Mouse (Mus musculus): ENCODE results near the gene Gm12166. TPM values are rescaled to one million over a fixed set of nuclear protein-coding genes. Genes with fewer than 3 reads are reported as not detected.

The Gm12166 gene
- polyA plus RNA-seq, 1 experiment from 2014 or later: 3.9 TPM

DNA sequence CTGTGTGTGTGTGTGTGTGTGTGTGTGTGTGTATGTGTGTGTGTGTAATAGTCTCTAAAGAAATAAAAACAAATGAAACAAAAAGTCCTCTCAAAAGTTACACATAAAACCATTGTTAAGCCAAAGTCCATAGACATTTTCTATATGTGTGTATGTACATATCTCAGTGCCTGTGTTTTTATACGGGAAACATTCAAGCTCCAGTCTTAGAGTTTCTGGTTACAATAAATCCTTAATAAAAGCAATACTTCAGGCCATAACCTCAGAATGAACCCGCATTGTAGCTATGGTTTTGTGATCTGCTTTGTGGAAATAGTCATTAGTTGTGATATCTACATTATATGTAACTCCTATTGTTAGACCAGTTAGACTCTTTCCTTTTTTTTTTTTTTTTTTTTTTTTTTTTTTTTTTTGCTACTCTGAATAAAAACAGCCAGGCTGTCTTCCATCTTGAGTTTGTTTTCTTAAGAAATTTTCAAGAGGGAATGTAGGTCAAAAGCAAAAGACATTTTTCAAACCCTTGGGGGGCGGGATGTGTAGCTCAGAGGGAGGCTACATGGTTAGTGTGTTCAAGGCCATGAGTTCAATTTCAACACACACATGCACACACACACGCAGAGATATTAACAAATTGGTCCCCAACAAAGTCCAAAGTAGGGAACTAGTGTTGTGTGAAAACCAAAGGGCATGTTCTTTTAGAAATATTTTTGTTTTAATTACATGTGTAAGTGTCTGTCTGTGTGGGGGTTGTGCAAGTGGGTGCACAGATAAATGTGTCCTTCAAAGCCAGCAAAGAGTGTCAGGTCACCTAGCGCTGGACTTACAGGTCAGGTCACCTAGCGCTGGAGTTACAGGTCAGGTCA is 23.9 kb downstream of the Gm12166 start:
- no peaks in the 10 kb centered on the region for H3K27me3 ChIP-seq
- ATAC-seq (ENCODE audit: insufficient number of reproducible peaks, low FRiP score, low TSS enrichment, low read depth): no peak
- 70% methylated on average over 6 of the region's 6 CpGs for WGBS
- no peak overlapping the region for H3K4me2 ChIP-seq (replicated peaks)
- no peak overlapping the region for H3K27ac ChIP-seq (replicated peaks)
- no peaks in the 10 kb centered on the region for H3K9me3 ChIP-seq (replicated peaks)
- no peak overlapping the region for H3K4me3 ChIP-seq (replicated peaks)
- 0 out of 2 replicates have a peak, but pooled peaks cover 11% of the 10 kb centered on the region for H3K4me1 ChIP-seq
- H3K9ac ChIP-seq: no peak overlapping the region
- H3K36me3 ChIP-seq: no peaks in the 10 kb centered on the region

DNA sequence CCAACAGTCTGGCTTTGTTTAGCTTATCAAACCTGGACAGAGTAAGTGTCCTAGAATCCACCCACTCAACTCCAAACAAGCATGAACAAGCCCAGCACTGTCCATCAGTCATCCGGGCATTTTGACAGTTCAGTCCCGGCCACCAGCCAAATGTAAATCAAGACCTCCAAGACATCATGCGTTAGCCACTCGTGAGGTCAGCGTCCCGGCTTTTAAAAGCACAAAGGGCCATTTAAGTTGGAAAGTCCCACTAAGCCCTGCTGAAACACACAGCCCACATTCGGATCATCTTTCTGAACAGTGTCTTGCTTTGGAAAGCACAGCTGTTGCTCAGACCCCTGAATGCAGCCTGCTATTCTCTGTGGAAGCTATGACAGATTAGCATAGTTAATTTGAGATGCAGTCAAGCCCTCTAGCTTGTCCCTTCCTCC is 26.1 kb downstream of the Gm12166 start:
- 0 out of 2 replicates have a peak, but pooled peaks cover 11% of the 10 kb centered on the region for H3K4me1 ChIP-seq
- no peaks in the 10 kb centered on the region for H3K9me3 ChIP-seq (replicated peaks)
- no peaks in the 10 kb centered on the region for H3K36me3 ChIP-seq
- no peak overlapping the region for H3K4me2 ChIP-seq (replicated peaks)
- no peak overlapping the region for H3K9ac ChIP-seq
- ATAC-seq (ENCODE audit: insufficient number of reproducible peaks, low FRiP score, low TSS enrichment, low read depth): peak; percentile 65; the same call in 1 of the 2 replicates
- no peak overlapping the region for H3K4me3 ChIP-seq (replicated peaks)
- no peaks in the 10 kb centered on the region for H3K27me3 ChIP-seq
- no peak overlapping the region for H3K27ac ChIP-seq (replicated peaks)
- WGBS: 38% methylated on average over 7 of the region's 7 CpGs

DNA sequence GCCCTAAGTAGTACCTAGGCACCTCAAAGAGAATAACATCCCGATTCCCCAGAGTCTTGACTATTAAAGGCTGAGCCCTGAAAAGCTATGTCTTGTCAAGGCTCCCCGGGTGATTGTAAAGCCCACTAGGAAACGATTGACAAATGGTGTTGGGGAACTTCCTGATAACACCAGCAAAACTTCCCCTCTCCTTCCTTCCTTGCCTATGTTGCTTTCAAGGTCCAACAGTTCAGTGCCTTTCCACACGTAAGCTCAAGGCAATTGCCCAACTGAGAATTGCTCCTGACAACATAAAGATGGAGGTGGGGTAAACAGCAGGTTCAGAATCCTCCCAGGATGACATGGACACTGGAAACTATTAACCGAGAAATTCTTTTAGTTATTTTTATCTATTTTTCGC is 29.1 kb downstream of the Gm12166 start:
- ATAC-seq (ENCODE audit: insufficient number of reproducible peaks, low FRiP score, low TSS enrichment, low read depth): no peak
- Histone ChIP-seq H3K27me3 (no peaks in the 10 kb centered on the region), H3K4me2 (replicated peaks) (no peak overlapping the region), H3K9me3 (replicated peaks) (no peaks in the 10 kb centered on the region), H3K4me3 (replicated peaks) (no peak overlapping the region), H3K9ac (no peak overlapping the region), H3K4me1 (0 out of 2 replicates have a peak, but pooled peaks cover 7% of the 10 kb centered on the region), H3K27ac (replicated peaks) (no peak overlapping the region), H3K36me3 (no peaks in the 10 kb centered on the region)
- WGBS: 83% methylated on average over 6 of the region's 6 CpGs

DNA sequence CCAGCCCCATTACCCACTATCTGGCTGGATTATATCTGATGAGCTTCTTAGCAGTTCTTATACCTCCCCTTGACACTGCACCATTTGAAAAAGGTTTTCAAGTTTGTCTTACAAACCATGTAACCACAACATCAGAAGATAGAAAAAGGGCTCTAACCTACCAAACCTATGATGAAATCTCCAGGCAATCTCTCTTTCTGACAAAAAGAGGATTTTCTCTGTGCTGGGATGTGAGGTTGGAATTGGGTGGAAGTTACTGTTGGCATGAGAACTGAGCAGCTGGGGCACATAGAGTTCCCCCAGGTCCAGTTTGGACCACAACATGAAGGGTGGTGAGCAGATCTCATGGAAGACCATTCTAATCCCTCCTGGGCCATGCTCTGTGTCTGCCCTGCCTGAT is 30.3 kb downstream of the Gm12166 start:
- H3K9me3 ChIP-seq (replicated peaks): no peaks in the 10 kb centered on the region
- no peak overlapping the region for H3K4me3 ChIP-seq (replicated peaks)
- H3K4me2 ChIP-seq (replicated peaks): no peak overlapping the region
- H3K27ac ChIP-seq (replicated peaks): no peak overlapping the region
- H3K4me1 ChIP-seq: 0 out of 2 replicates have a peak, but pooled peaks cover 7% of the 10 kb centered on the region
- no peak for ATAC-seq (ENCODE audit: insufficient number of reproducible peaks, low FRiP score, low TSS enrichment, low read depth)
- H3K9ac ChIP-seq: no peak overlapping the region
- no peaks in the 10 kb centered on the region for H3K36me3 ChIP-seq
- H3K27me3 ChIP-seq: no peaks in the 10 kb centered on the region

DNA sequence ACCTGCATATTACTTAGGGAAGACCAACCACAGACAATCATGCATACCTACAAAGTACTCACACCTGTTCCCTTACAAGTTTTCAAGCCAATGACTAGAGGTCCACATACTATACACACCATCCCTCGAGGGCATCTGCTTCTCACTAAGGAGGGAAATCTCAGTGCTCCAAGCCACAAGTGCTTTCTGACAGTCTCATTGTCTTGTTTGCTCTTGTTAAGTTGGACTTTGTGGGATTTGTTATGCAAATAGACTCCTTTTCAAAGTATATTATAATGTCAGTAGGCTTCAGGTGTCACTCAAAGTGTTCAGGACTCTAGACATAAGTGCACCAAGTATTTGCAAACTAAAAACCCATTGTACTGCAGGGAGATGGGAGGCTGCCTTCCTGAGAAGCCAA is 31.9 kb downstream of the Gm12166 start:
- H3K9me3 ChIP-seq (replicated peaks): no peaks in the 10 kb centered on the region
- H3K9ac ChIP-seq: no peak overlapping the region
- no peak overlapping the region for H3K4me3 ChIP-seq (replicated peaks)
- H3K4me1 ChIP-seq: no peaks in the 10 kb centered on the region
- 83% methylated on average over 1 of the region's 1 CpGs for WGBS
- no peaks in the 10 kb centered on the region for H3K36me3 ChIP-seq
- H3K27ac ChIP-seq (replicated peaks): no peak overlapping the region
- ATAC-seq (ENCODE audit: insufficient number of reproducible peaks, low FRiP score, low TSS enrichment, low read depth): no peak
- H3K4me2 ChIP-seq (replicated peaks): no peak overlapping the region
- H3K27me3 ChIP-seq: no peaks in the 10 kb centered on the region

DNA sequence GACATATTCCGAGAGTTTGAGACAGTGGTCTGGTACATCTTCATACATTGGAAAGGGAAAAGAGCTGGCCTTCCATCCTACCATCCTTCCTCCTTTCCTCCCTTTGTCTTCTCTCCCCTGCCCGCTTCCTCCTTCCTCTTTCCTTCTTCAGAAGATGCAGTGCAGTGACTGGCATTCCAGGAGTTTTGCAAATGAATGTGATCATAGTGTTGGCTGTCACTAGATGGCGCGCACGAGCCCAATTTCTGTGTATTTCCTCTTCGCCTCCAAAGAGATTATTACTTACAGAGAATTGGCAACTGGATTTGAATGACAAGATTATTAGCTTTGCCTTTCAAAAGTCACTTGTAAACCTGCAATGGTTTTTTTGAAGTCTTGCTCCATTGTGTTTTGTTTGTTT is 36.1 kb downstream of the Gm12166 start:
- Histone ChIP-seq H3K36me3 (no peaks in the 10 kb centered on the region), H3K4me1 (no peaks in the 10 kb centered on the region), H3K27me3 (no peaks in the 10 kb centered on the region), H3K9me3 (replicated peaks) (no peaks in the 10 kb centered on the region), H3K4me3 (replicated peaks) (no peak overlapping the region), H3K9ac (no peak overlapping the region), H3K4me2 (replicated peaks) (no peak overlapping the region), H3K27ac (replicated peaks) (no peak overlapping the region)
- ATAC-seq (ENCODE audit: insufficient number of reproducible peaks, low FRiP score, low TSS enrichment, low read depth): no peak
- WGBS: 18% methylated on average over 6 of the region's 6 CpGs

Small RNAs within 50 kb of the gene (microRNA-seq; reads per million reads assigned to microRNA genes)
- gene Mir8100 (ENCODE audit: borderline number of aligned reads): not detected

Other genes with a start within 250 kb of the Gm12166 start
- gene Clint1, start 200.3 kb downstream of the Gm12166 start, polyA plus RNA-seq (2015; fragmentation: Nextera tagmentation; extraction: Ambion mirVana): 82.3 and 87.6 TPM in 2 replicates
- 5.2 and 5.4 TPM in 2 replicates for gene Lsm11, start 107.4 kb downstream of the Gm12166 start, polyA plus RNA-seq (2015; fragmentation: Nextera tagmentation; extraction: Ambion mirVana)
- gene Thg1l, start 96.8 kb downstream of the Gm12166 start, polyA plus RNA-seq (2015; fragmentation: Nextera tagmentation; extraction: Ambion mirVana): 12.2 and 13.0 TPM in 2 replicates
- gene Sox30, start 72.0 kb downstream of the Gm12166 start, polyA plus RNA-seq (2015; fragmentation: Nextera tagmentation; extraction: Ambion mirVana): 0.20 and 0.23 TPM in 2 replicates
- 13.4 and 14.1 TPM in 2 replicates for gene Adam19, start 3.7 kb upstream of the Gm12166 start, polyA plus RNA-seq (2015; fragmentation: Nextera tagmentation; extraction: Ambion mirVana)
- gene Nipal4, start 114.2 kb upstream of the Gm12166 start, polyA plus RNA-seq (2015; fragmentation: Nextera tagmentation; extraction: Ambion mirVana): 7.1 and 9.5 TPM in 2 replicates
- 2.9 and 3.4 TPM in 2 replicates for gene Fndc9, start 183.2 kb upstream of the Gm12166 start, polyA plus RNA-seq (2015; fragmentation: Nextera tagmentation; extraction: Ambion mirVana)